Mouse (Mus musculus) spleen, postnatal 14 days (tissue): ENCODE data around the gene 2610044O15Rik8.

Source experiments
- DNase-seq, 2 experiments: peaks; one replicate each; pipeline ENCODE4 v3.0.0; 2021 to 2022; ENCODE audit warnings: low spot score in 2 of 2

The 2610044O15Rik8 gene

GRCm38 (mm10) chr8:129234027-129234733 lies at the start of gene 2610044O15Rik8:
TSS of gene 2610044O15Rik8 (minus strand) at chr8:129234406.
- DNase-seq = peak; percentile 57 to 66

- DNase-seq = no peak
Observed at GRCm38 (mm10) chr8:129265918-129266317, 31.7 kb upstream of the 2610044O15Rik8 start.

GRCm38 (mm10) chr8:129264296-129264695 lies 30.1 kb upstream of the 2610044O15Rik8 start:
- DNase-seq = no peak

GRCm38 (mm10) chr8:129263211-129263927 lies 29.2 kb upstream of the 2610044O15Rik8 start:
- peak; percentile 47 to 54 for DNase-seq

- DNase-seq = no peak
Observed at GRCm38 (mm10) chr8:129233664-129234026, 561 bp downstream of the 2610044O15Rik8 start.
